Comparison of ENCODE assay signal across 8 mouse cellular contexts in genomic region chr9:89826712-89827548, GRCm38 (mm10).
DNase-seq lines count a peak whose midpoint lies in the region; ATAC-seq and TF ChIP-seq lines count a peak whose summit lies in the region.

No protein-coding gene starts in this region.

- peak; percentile 61 for TF ChIP-seq CTCF in cerebellum, adult 2 months (IDR thresholded peaks at IDR 0.05; ENCODE audit: borderline replicate concordance, insufficient read depth, low read depth, low read length)
- peak; percentile 92 for TF ChIP-seq CTCF in layer of hippocampus, adult 2 months (conservative IDR thresholded peaks at IDR 0.05)
- peak; percentile 69 for TF ChIP-seq CTCF in lung, adult 2 months (IDR thresholded peaks at IDR 0.05; ENCODE audit: insufficient read depth, low read length)

- peak; percentile 86 for ATAC-seq in neutrophil, adult 5-6 weeks (ENCODE audit: extremely low read depth, insufficient number of reproducible peaks, low FRiP score, poor library complexity, severe bottlenecking)

- WGBS in cerebellum, adult 2 months: 32% methylated on average over 24 of the region's 24 CpGs
- 34% methylated on average over 24 of the region's 24 CpGs for WGBS in lung, adult 2 months

- H3K4me3 ChIP-seq in cerebellum, adult 2 months (replicated peaks; ENCODE audit: insufficient read depth, low read depth, low read length): peak overlapping the region; percentile 36
- peak overlapping the region; percentile 38 for H3K4me3 ChIP-seq in layer of hippocampus, adult 2 months
- H3K4me3 ChIP-seq in lung, adult 2 months (replicated peaks; ENCODE audit: extremely low read depth, low read depth, low read length): peak overlapping the region; percentile 19

- no peaks in the 10 kb centered on the region for H3K27me3 ChIP-seq in cerebellum, adult 2 months (ENCODE audit: control insufficient read depth, insufficient read depth, low read length)

- H3K4me1 ChIP-seq in cerebellum, adult 2 months (ENCODE audit: control insufficient read depth, insufficient read depth, low read length): no peaks in the 10 kb centered on the region
- no peaks in the 10 kb centered on the region for H3K4me1 ChIP-seq in lung, adult 2 months (ENCODE audit: control insufficient read depth, insufficient read depth, low read length)

- peak; percentile 66 for DNase-seq in MEL-GATA-1-ER (ENCODE audit: extremely low read depth, low read depth)
- peak; percentile 83 to 92 for DNase-seq in cerebellum, adult 2 months
- peak; percentile 85 for DNase-seq in forelimb bud, embryonic 11.5 days (ENCODE audit: low read depth, low spot score)
- peak; percentile 90 for DNase-seq in heart, postnatal 4 days
- DNase-seq in layer of hippocampus, adult 2 months (ENCODE audit: low spot score in 2 of 2): peak; percentile 89 to 93
- DNase-seq in lung, adult 2 months: peak; percentile 84
- DNase-seq in testis, postnatal 14 days (ENCODE audit: low spot score): peak; percentile 86

- H3K27ac ChIP-seq in cerebellum, adult 2 months (ENCODE audit: insufficient read depth, low read length): no peak overlapping the region
- H3K27ac ChIP-seq in layer of hippocampus, adult 2 months: peak overlapping the region; percentile 83

- no peak for TF ChIP-seq POLR2A in cerebellum, adult 2 months (IDR thresholded peaks at IDR 0.05; ENCODE audit: borderline replicate concordance, insufficient read depth, low read length)
- no peak for TF ChIP-seq POLR2A in lung, adult 2 months (IDR thresholded peaks at IDR 0.05; ENCODE audit: borderline replicate concordance, extremely low read depth, low read depth, low read length)
